ENCODE assay signal across 8 mouse cellular contexts in genomic region chr4:95377222-95378134, GRCm38 (mm10).
DNase-seq lines count a peak whose midpoint lies in the region; ATAC-seq and TF ChIP-seq lines count a peak whose summit lies in the region.

No protein-coding gene starts in this region.

- H3K9ac ChIP-seq in liver, postnatal 0 days (replicated peaks) = no peak overlapping the region

- no peak overlapping the region for H3K4me3 ChIP-seq in liver, postnatal 0 days (ENCODE audit: low read depth, low read length)

- H3K27ac ChIP-seq in liver, postnatal 0 days (ENCODE audit: low read depth) = peak overlapping the region; percentile 60

- no peaks in the 10 kb centered on the region for H3K27me3 ChIP-seq in liver, postnatal 0 days (ENCODE audit: insufficient read depth, low read length)

- H3K4me1 ChIP-seq in liver, postnatal 0 days (ENCODE audit: insufficient read depth) = peaks cover 6% of the 10 kb centered on the region; the same call in 1 of the 2 replicates

- intact Hi-C loops in gastrocnemius, postnatal 14 days (cut with DNase I; ENCODE audit: low total_unique reads) = no loop called here
- intact Hi-C loops in left cerebral cortex, postnatal 4 days (cut with DNase I) = no loop called here

- no peak for TF ChIP-seq CTCF in liver, postnatal 0 days (IDR thresholded peaks at IDR 0.05; ENCODE audit: low read depth)

- H3K9me3 ChIP-seq in liver, postnatal 0 days (ENCODE audit: low read length) = no peaks in the 10 kb centered on the region

- H3K4me2 ChIP-seq in liver, postnatal 0 days (ENCODE audit: low read depth, low read length) = no peak overlapping the region

- H3K36me3 ChIP-seq in liver, postnatal 0 days (replicated peaks; ENCODE audit: insufficient read depth, low read length) = no peaks in the 10 kb centered on the region

- TF ChIP-seq EP300 in liver, postnatal 0 days (IDR thresholded peaks at IDR 0.05; ENCODE audit: low read depth) = no peak

- WGBS in liver, postnatal 0 days (ENCODE audit: insufficient replicate concordance) = 70% methylated on average over 9 of the region's 9 CpGs

- no peak for ATAC-seq in liver, postnatal 0 days

- no peak for DNase-seq in liver, postnatal 0 days
- DNase-seq in liver = no peak
- peak; percentile 20 for DNase-seq in gastrocnemius, postnatal 14 days
- peak; percentile 41 to 68 for DNase-seq in kidney, postnatal 36 days
- DNase-seq in retina, embryonic 14.5 days (ENCODE audit: low spot score) = peak; percentile 23
- DNase-seq in left cerebral cortex, postnatal 4 days = no peak
- no peak for DNase-seq in thymus, postnatal 0 days (ENCODE audit: low spot score)
- DNase-seq in cerebellum, postnatal 14 days = no peak

Comparison
In these comparisons a context has a peak if more than half of its experiments do, and no peak if none do; other contexts are left out.
1. DNase-seq: peak in gastrocnemius, postnatal 14 days (single experiment), kidney, postnatal 36 days (2 of 2) and retina, embryonic 14.5 days (single experiment); none in liver, postnatal 0 days (single experiment), liver (single experiment), left cerebral cortex, postnatal 4 days (single experiment), thymus, postnatal 0 days (single experiment) and cerebellum, postnatal 14 days (0 of 2).